Mouse (Mus musculus): ENCODE measurements around the gene Kif18b. TPM values are rescaled to one million over a fixed set of nuclear protein-coding genes. Genes with fewer than 3 reads are reported as not detected.

The Kif18b gene
- total and polyA plus RNA-seq, 3 experiments, result 36.1 to 116 (median 45.7) TPM

DNA sequence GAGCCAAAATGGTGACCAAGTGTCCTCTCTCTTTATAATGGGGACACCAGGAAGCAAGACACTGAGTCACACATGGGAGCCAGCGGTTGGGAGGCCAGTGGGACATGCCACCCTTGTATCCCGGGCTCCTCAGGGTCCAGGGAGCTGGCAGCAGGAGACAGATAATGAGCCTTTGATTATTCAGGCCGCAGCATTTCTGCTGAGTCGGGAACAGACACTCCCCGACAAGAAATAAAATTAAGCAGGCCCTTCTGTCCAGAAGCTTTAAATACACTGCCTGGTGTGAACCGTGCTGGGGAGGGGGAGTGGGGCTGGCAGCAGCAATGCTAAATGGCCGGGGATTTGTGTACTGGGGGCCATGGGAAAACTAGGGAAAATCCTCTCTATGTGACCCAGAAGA is 13.5 kb downstream of the Kif18b start (continued):
- TF ChIP-seq MAFK (IDR thresholded peaks at IDR 0.05; ENCODE audit: borderline replicate concordance, low read depth, low read length), result no peak

DNA sequence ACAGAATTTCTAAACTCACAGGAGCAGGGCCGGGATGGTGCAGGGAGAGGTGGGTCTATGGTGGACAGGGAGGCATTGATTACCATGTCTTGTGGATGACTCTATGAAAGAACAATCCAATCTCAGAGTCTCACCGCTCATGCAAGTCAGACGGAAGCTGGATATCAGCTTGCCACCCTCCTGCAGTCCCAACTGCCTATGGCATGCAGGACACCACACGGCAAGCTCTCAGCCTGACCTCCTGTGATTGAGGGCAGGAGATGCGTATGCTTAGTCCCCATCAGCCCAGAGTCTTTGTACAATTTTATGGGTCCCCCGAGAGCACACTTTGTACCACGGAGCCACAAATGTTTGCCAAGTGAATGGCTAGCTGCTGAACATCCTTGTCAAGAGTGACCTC is 21.3 kb downstream of the Kif18b start:
- Histone ChIP-seq H3K4me3 (ENCODE audit: control insufficient read depth in 1 of 2, insufficient read depth in 1 of 2, low read depth in 2 of 2, low read length in 2 of 2) (no peak overlapping the region), H3K36me3 (ENCODE audit: control insufficient read depth in 1 of 2, insufficient read depth in 2 of 2, low read length in 2 of 2) (peaks cover 0 to 5% of the 10 kb centered on the region in 2 experiments; a peak in 1 of 4 replicates), H3K27me3 (ENCODE audit: control insufficient read depth in 1 of 2, insufficient read depth in 2 of 2, low read length in 2 of 2) (no peaks in the 10 kb centered on the region), H3K4me1 (ENCODE audit: control insufficient read depth in 1 of 2, insufficient read depth in 2 of 2, low read length in 2 of 2) (no peaks in the 10 kb centered on the region; a peak in 1 of 4 replicates), H3K79me2 (ENCODE audit: control insufficient read depth, insufficient read depth, low read length, poor library complexity) (no peaks in the 10 kb centered on the region), H3K27ac (ENCODE audit: control insufficient read depth, low read depth, low read length) (no peak overlapping the region), H3K9me3 (replicated peaks; ENCODE audit: insufficient read depth, low read length) (no peaks in the 10 kb centered on the region), H3K9ac (ENCODE audit: control insufficient read depth, low read depth, low read length, poor library complexity, severe bottlenecking) (no peak overlapping the region)
- TF ChIP-seq USF1 (IDR thresholded peaks at IDR 0.05; ENCODE audit: low read depth, low read length) (no peak), POLR2A (IDR thresholded peaks at IDR 0.05; ENCODE audit: control insufficient read depth in 1 of 2, insufficient read depth in 1 of 2, low read depth in 1 of 2, low read length in 2 of 2, poor library complexity in 1 of 2) (0 out of 4 replicates have a peak, but pooled peaks have one; percentile 21 to 29), POLR2AphosphoS5 (IDR thresholded peaks at IDR 0.05; ENCODE audit: borderline replicate concordance, low read depth, low read length) (0 out of 2 replicates have a peak, but pooled peaks have one; percentile 62)
- no peak for DNase-seq (ENCODE audit: low read depth, low spot score)

- H3K79me2 ChIP-seq (ENCODE audit: control insufficient read depth, insufficient read depth, low read length, poor library complexity), result no peaks in the 10 kb centered on the region
- TF ChIP-seq ZMIZ1 (IDR thresholded peaks at IDR 0.05; ENCODE audit: low read depth, low read length) (no peak), TBP (IDR thresholded peaks at IDR 0.05; ENCODE audit: low read depth, low read length) (peak; percentile 96), POLR2A (IDR thresholded peaks at IDR 0.05; ENCODE audit: control insufficient read depth in 1 of 2, insufficient read depth in 1 of 2, low read depth in 1 of 2, low read length in 2 of 2, poor library complexity in 1 of 2) (no peak), E2F4 (IDR thresholded peaks at IDR 0.05; ENCODE audit: borderline replicate concordance, low read depth, low read length) (no peak), ZNF384 (IDR thresholded peaks at IDR 0.05; ENCODE audit: low read depth, low read length) (no peak), ZKSCAN1 (IDR thresholded peaks at IDR 0.05; ENCODE audit: low read depth, low read length) (no peak), RAD21 (IDR thresholded peaks at IDR 0.05; ENCODE audit: low read depth, low read length) (no peak), RCOR1 (IDR thresholded peaks at IDR 0.05; ENCODE audit: low read depth, low read length) (no peak)
- no peak overlapping the region for H3K27ac ChIP-seq (ENCODE audit: control insufficient read depth, low read depth, low read length)
- no peaks in the 10 kb centered on the region for H3K27me3 ChIP-seq (ENCODE audit: control insufficient read depth in 1 of 2, insufficient read depth in 2 of 2, low read length in 2 of 2)
- no peak overlapping the region for H3K9ac ChIP-seq (ENCODE audit: control insufficient read depth, low read depth, low read length, poor library complexity, severe bottlenecking)
- no peaks in the 10 kb centered on the region for H3K9me3 ChIP-seq (replicated peaks; ENCODE audit: insufficient read depth, low read length)
- DNase-seq (ENCODE audit: low read depth, low spot score), result no peak
- no peak overlapping the region for H3K4me3 ChIP-seq (ENCODE audit: control insufficient read depth in 1 of 2, insufficient read depth in 1 of 2, low read depth in 2 of 2, low read length in 2 of 2)
- H3K4me1 ChIP-seq (ENCODE audit: control insufficient read depth in 1 of 2, insufficient read depth in 2 of 2, low read length in 2 of 2), result no peaks in the 10 kb centered on the region; a peak in 1 of 4 replicates
- H3K36me3 ChIP-seq (ENCODE audit: control insufficient read depth in 1 of 2, insufficient read depth in 2 of 2, low read length in 2 of 2), result no peaks in the 10 kb centered on the region; a peak in 1 of 4 replicates
These were observed 22.8 kb downstream of the Kif18b start for GRCm38 (mm10) chr11:102902107-102902506.

GRCm38 (mm10) chr11:102901199-102901598 is 23.7 kb downstream of the Kif18b start:
- H3K36me3 ChIP-seq (ENCODE audit: control insufficient read depth in 1 of 2, insufficient read depth in 2 of 2, low read length in 2 of 2), result no peaks in the 10 kb centered on the region; a peak in 2 of 4 replicates
- no peak overlapping the region for H3K4me3 ChIP-seq (ENCODE audit: control insufficient read depth in 1 of 2, insufficient read depth in 1 of 2, low read depth in 2 of 2, low read length in 2 of 2)
- DNase-seq (ENCODE audit: low read depth, low spot score), result no peak
- peaks cover 0 to 3% of the 10 kb centered on the region in 2 experiments; a peak in 3 of 4 replicates for H3K4me1 ChIP-seq (ENCODE audit: control insufficient read depth in 1 of 2, insufficient read depth in 2 of 2, low read length in 2 of 2)
- TF ChIP-seq USF1 (IDR thresholded peaks at IDR 0.05; ENCODE audit: low read depth, low read length) (no peak), MXI1 (IDR thresholded peaks at IDR 0.05; ENCODE audit: low read depth, low read length) (0 out of 2 replicates have a peak, but pooled peaks have one; percentile 20), ZMIZ1 (IDR thresholded peaks at IDR 0.05; ENCODE audit: low read depth, low read length) (0 out of 2 replicates have a peak, but pooled peaks have one; percentile 27), MAZ (IDR thresholded peaks at IDR 0.05; ENCODE audit: low read depth, low read length) (no peak), TBP (IDR thresholded peaks at IDR 0.05; ENCODE audit: low read depth, low read length) (no peak), MAX (IDR thresholded peaks at IDR 0.05; ENCODE audit: low read length) (no peak)
- no peak overlapping the region for H3K9ac ChIP-seq (ENCODE audit: control insufficient read depth, low read depth, low read length, poor library complexity, severe bottlenecking)
- H3K27me3 ChIP-seq (ENCODE audit: control insufficient read depth in 1 of 2, insufficient read depth in 2 of 2, low read length in 2 of 2), result no peaks in the 10 kb centered on the region
- no peaks in the 10 kb centered on the region for H3K9me3 ChIP-seq (replicated peaks; ENCODE audit: insufficient read depth, low read length)
- no peak overlapping the region for H3K27ac ChIP-seq (ENCODE audit: control insufficient read depth, low read depth, low read length)
- H3K79me2 ChIP-seq (ENCODE audit: control insufficient read depth, insufficient read depth, low read length, poor library complexity), result no peaks in the 10 kb centered on the region
